1 mouse cellular context compared by ENCODE assay signal in the genomic region with DNA sequence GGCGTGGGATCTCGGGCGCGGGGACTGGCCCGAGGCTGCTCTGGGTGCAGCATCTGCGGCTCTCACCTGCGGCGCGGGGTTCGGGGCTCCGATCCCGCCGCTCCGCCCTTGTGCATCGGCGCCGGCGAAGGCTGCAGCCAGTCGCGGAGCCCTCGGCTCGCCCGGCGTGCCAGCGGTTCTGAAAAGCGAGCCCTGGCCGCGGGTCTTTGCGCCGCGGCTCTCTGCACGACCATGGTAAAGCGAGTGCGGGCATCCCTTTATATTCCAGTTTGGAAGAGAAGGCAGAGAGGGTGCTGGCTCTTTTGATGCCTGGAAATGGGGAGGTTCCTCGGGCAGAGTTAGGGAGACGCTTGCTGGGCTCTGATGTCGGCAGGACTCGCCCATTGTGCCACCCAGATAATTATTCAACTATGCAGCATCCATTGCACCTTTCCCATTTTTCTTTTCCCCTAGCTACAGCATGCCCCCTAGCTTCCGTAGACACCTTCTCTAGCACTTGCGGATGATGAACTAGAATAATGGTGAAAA.
TF ChIP-seq lines count a peak whose summit lies in the region.

No protein-coding gene starts in this region.

TF ChIP-seq in MEL, 35 proteins besides CTCF, POLR2A, EP300 and RAD21 (continued from another document):
- TF ChIP-seq POLR2AphosphoS5 (IDR thresholded peaks at IDR 0.05; ENCODE audit: borderline replicate concordance, low read depth, low read length) (no peak), TCF12 (IDR thresholded peaks at IDR 0.05; ENCODE audit: low read depth, low read length) (no peak)
